Mouse (Mus musculus) adrenal gland, postnatal 4 days (tissue): ENCODE measurements around the gene Desi1. TPM values are rescaled to one million over a fixed set of nuclear protein-coding genes. Genes with fewer than 3 reads are reported as not detected.

Source experiments
- DNase-seq, 2 experiments: peaks; one replicate each; pipeline ENCODE4 v3.0.0; 2021 to 2022; ENCODE audit warnings: low spot score in 2 of 2, mixed read lengths in 2 of 2
- long read RNA-seq, 2 experiments: library from polyadenylated mRNA; stranded (forward); transcript quantifications; one replicate each; pipeline ENCODE4 v2.0.0; 2021
- total RNA-seq, 2 experiments: library from RNA; stranded (reverse); gene quantifications; 2 replicates each; pipeline ENCODE4 v1.2.3; 2021

The Desi1 gene
- total RNA-seq: 10 to 100 TPM; 83.6 to 95.1 TPM
- long read RNA-seq, experiment 1, transcript Desi1-206 (6 exons, 2,934 nt): major isoform, 64 of 131 reads
- long read RNA-seq, experiment 1, transcript Desi1-205 (5 exons, 2,854 nt): minor isoform, 5 of 131 reads
- long read RNA-seq, experiment 1, partial matches to known transcripts: 3 of 131 reads
- long read RNA-seq, experiment 1, other reads (novel, unspliced or antisense): 58 of 131 reads
- long read RNA-seq, experiment 2, transcript Desi1-206 (6 exons, 2,934 nt): major isoform, 79 of 157 reads
- long read RNA-seq, experiment 2, transcript Desi1-205 (5 exons, 2,854 nt): minor isoform, 8 of 157 reads
- long read RNA-seq, experiment 2, partial matches to known transcripts: 6 of 157 reads
- long read RNA-seq, experiment 2, other reads (novel, unspliced or antisense): 64 of 157 reads

GRCm38 (mm10) chr15:82033762-82034161, at the start of gene Desi1:
Desi1 (minus strand) TSS chr15:82033862.
- no peak for DNase-seq

GRCm38 (mm10) chr15:82081161-82081560, 47.5 kb upstream of the Desi1 start:
- no peak for DNase-seq

- no peak for DNase-seq
These were observed 46.2 kb upstream of the Desi1 start for GRCm38 (mm10) chr15:82079883-82080282.

- DNase-seq: no peak
These were observed 39.8 kb upstream of the Desi1 start for GRCm38 (mm10) chr15:82073490-82073889.

- DNase-seq: no peak
These were observed 38.3 kb upstream of the Desi1 start for GRCm38 (mm10) chr15:82071816-82072469.

GRCm38 (mm10) chr15:82069898-82070297, 36.2 kb upstream of the Desi1 start, which contains the start of gene Mei1:
Mei1 (plus strand) TSS chr15:82069996.
- DNase-seq: no peak

- DNase-seq: peak in 1 of 2 experiments; percentile 42
These were observed 31.8 kb upstream of the Desi1 start for GRCm38 (mm10) chr15:82065511-82065910.

GRCm38 (mm10) chr15:82063909-82064308, 30.2 kb upstream of the Desi1 start:
- DNase-seq: no peak

GRCm38 (mm10) chr15:82058719-82059201, 25.1 kb upstream of the Desi1 start, which contains the start of gene 4930407I10Rik:
4930407I10Rik (plus strand) TSS chr15:82059151.
- DNase-seq: no peak

GRCm38 (mm10) chr15:82052544-82052943, 18.9 kb upstream of the Desi1 start:
- DNase-seq: no peak

DNA sequence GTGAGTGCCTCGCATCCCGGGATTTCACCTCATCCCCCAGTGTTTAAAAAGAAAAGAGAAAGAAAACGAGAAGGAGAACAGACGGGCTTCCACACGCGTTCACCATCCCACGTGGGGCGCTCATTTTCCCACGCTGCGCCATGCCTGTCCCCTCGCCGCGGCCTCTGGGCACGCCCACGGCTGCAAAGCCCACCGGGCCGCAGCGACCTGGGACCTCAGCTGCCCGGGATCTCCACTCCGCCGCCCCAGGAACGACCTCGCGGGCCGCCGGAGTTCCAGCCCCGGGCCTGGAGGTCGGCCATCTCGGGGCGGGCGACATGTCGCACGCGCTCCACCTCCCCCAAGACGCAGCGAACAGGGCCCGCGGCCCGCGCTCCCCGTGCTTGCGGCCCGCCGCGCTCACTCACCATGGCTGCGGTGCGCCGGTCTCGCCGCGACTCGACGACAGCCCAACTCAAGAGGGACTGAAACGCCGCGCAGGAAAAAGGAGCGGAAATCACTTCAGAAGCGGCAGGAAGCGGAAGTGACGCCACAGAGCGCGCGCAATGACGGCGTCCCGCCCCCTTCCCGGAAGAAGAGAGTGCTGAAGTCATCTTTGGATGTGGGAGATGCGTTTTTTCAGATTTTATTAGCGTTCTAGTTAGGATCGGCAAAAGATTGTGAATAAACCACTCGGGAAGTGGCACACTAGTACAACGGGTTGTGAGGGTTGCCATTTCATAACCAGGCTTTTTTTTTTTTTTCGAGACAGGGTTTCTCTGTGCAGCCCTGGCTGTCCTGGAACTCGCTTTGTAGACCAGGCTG, 13.6 kb upstream of the Desi1 start, which contains the start of gene Snu13:
Gene Snu13, minus strand, starts transcription at position 519 of the 804 bp plus-strand sequence.
- DNase-seq: peak; percentile 73 to 79

DNA sequence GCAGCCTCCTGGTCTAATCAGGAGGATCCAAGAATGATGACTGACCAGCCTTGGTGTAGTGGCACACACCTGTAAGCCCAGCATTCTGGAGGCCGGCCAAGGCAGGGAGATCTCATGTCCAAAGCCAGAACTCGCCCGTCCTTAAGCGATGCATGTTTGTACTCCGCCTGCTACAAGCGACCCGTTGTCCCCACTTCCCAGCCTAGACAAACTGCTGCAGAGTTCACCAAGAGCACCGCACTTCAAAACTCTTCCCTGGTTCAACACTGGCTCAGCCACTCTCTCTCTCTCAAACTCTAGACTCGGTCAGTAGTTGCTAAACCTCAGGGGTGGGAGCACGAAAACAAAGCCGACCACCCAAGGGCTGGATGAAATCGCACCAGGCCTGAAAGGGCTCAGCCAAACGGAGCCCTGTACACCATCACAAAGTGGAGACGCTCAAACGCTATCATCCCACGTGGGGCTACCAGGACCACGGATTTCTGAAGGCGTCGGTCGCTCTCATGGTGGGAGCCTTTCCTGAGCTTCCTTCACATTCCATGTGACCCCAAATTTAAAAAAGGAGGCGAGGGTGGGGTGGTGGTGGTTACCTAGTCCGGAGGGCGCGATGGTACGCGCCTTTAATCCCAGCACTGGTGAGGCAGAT, 12.7 kb upstream of the Desi1 start:
- no peak for DNase-seq

- DNase-seq: no peak
These were observed 10.6 kb upstream of the Desi1 start for GRCm38 (mm10) chr15:82044166-82044784.

DNA sequence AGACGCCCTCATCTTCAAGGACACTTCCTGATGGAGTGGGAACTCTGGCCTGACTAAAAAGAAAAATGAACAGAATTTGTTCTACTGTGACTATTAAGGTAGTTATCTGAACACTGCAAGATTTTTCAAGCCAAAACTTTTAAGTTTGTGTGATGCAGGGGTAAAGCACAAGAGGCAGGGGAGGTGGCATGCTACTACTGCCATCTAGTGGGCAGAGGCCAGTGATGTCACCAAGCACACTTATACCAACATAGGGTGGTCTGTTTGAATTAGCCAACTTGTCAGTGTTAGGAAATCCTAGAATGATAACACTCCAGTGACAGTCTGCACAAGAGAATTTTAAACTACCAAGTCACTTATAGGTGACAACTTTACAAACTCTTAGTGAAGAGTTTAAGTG, 7.0 kb upstream of the Desi1 start:
- no peak for DNase-seq

DNA sequence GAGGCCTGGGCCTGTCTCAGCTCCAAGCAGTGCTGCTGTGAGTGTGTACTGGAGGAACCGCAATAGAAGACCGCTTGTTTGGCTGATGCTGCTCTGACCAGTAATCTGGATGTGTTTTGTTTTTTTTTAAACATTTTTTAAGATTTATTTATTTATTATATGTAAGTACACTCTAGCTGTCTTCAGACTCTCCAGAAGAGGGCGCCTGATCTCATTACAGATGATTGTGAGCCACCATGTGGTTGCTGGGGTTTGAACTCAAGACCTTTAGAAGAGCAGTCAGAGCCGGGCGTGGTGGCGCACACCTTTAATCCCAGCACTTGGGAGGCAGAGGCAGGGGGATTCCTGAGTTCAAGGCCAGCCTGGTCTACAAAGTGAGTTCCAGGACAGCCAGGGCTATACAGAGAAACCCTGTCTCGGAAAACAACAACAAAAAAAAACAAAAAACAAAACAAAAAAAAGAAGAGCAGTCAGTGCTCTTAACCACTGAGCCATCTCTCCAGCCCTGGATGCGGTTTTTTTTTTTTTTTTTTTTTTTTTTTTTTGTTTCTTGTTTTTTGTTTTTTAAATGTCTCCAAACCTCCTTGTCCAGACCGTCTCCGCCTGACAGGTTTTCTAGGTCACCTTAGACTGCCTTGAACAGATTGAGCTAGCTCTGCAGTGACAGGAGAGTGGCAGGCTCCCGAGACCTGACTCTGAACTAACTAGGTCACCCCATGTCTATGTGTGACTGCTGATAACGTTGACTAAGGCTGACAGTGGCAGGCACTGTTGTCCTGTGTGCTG, 2.4 kb upstream of the Desi1 start:
- no peak for DNase-seq

- no peak for DNase-seq
These were observed 1.3 kb downstream of the Desi1 start for GRCm38 (mm10) chr15:82032386-82032785.

- no peak for DNase-seq
These were observed 5.9 kb downstream of the Desi1 start for GRCm38 (mm10) chr15:82027726-82028125.

DNA sequence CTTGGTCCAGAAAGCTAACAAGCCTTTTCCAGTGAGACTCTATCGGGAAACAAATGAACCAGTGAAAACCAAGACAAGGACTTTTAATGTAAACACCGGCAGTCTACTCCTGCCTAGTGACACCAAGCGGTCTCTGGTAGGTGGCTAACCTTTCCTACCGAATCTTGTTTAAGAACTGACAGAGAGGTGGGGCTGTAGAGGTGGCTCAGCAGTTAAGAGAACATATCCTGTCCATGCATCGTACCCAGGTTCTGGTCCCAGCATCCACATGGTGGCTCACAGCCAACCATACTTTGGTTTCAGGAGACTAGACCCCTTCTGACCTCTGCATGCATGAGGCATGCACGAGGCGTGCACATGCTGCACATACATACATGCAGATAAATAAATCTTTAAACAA, 6.4 kb downstream of the Desi1 start:
- no peak for DNase-seq

- no peak for DNase-seq
These were observed 9.6 kb downstream of the Desi1 start for GRCm38 (mm10) chr15:82023965-82024635.
